Mouse (Mus musculus): ENCODE results near the gene Acbd3. TPM values are rescaled to one million over a fixed set of nuclear protein-coding genes. Genes with fewer than 3 reads are reported as not detected.
A peak's percentile ranks its signal among the peaks of the same experiment; 100 is the strongest.

Acbd3 gene
- polyA plus RNA-seq, 1 experiment, result 8.2 TPM

- under 1% methylated on average over 42 of the region's 42 CpGs for WGBS
Observed at GRCm38 (mm10) chr1:180726183-180726582, 340 bp downstream of the Acbd3 start.

GRCm38 (mm10) chr1:180729231-180729630 lies 3.4 kb downstream of the Acbd3 start:
- no peaks in the 10 kb centered on the region for H3K27me3 ChIP-seq (ENCODE audit: control insufficient read depth, insufficient read depth, low read length)
- no peak for DNase-seq (ENCODE audit: low read depth in 1 of 2, low spot score in 2 of 2)
- no peak overlapping the region for H3K4me3 ChIP-seq (ENCODE audit: extremely low read depth, insufficient read depth, insufficient read length)
- no peaks in the 10 kb centered on the region; the same call in 1 of the 2 replicates for H3K36me3 ChIP-seq (ENCODE audit: control insufficient read depth, insufficient read depth, low read length)
- H3K4me1 ChIP-seq (ENCODE audit: control insufficient read depth, insufficient read depth, insufficient read length), result peaks cover 18% of the 10 kb centered on the region
- TF ChIP-seq CTCF (IDR thresholded peaks at IDR 0.05; ENCODE audit: extremely low read depth, insufficient read depth, insufficient read length, insufficient replicate concordance), result no peak
- TF ChIP-seq POLR2A (IDR thresholded peaks at IDR 0.05; ENCODE audit: low read depth, low read length), result no peak
- no peak overlapping the region for H3K27ac ChIP-seq (ENCODE audit: insufficient read depth, low read length)
- 92% methylated on average over 3 of the region's 3 CpGs for WGBS

More at GRCm38 (mm10) chr1:180726183-180726582, 340 bp downstream of the Acbd3 start:
- Histone ChIP-seq H3K27ac (ENCODE audit: insufficient read depth, low read length) (peak overlapping the region; percentile 85), H3K27me3 (ENCODE audit: control insufficient read depth, insufficient read depth, low read length) (no peaks in the 10 kb centered on the region), H3K36me3 (ENCODE audit: control insufficient read depth, insufficient read depth, low read length) (no peaks in the 10 kb centered on the region), H3K4me3 (ENCODE audit: extremely low read depth, insufficient read depth, insufficient read length) (peak overlapping the region; percentile 89), H3K4me1 (ENCODE audit: control insufficient read depth, insufficient read depth, insufficient read length) (peaks cover 18% of the 10 kb centered on the region)
- TF ChIP-seq CTCF (IDR thresholded peaks at IDR 0.05; ENCODE audit: extremely low read depth, insufficient read depth, insufficient read length, insufficient replicate concordance), result no peak
- TF ChIP-seq POLR2A (IDR thresholded peaks at IDR 0.05; ENCODE audit: low read depth, low read length), result no peak
- DNase-seq (ENCODE audit: low read depth in 1 of 2, low spot score in 2 of 2), result peak in 1 of 2 experiments; percentile 33

- Histone ChIP-seq H3K36me3 (ENCODE audit: control insufficient read depth, insufficient read depth, low read length) (peaks cover 43% of the 10 kb centered on the region), H3K4me1 (ENCODE audit: control insufficient read depth, insufficient read depth, insufficient read length) (no peaks in the 10 kb centered on the region)
Observed at GRCm38 (mm10) chr1:180747827-180748226, 22.0 kb downstream of the Acbd3 start.

GRCm38 (mm10) chr1:180752115-180752514 lies 26.3 kb downstream of the Acbd3 start:
- no peaks in the 10 kb centered on the region for H3K27me3 ChIP-seq (ENCODE audit: control insufficient read depth, insufficient read depth, low read length)
- 92% methylated on average over 11 of the region's 11 CpGs for WGBS
- TF ChIP-seq POLR2A (IDR thresholded peaks at IDR 0.05; ENCODE audit: low read depth, low read length) (no peak), CTCF (IDR thresholded peaks at IDR 0.05; ENCODE audit: extremely low read depth, insufficient read depth, insufficient read length, insufficient replicate concordance) (no peak)
- no peaks in the 10 kb centered on the region for H3K4me1 ChIP-seq (ENCODE audit: control insufficient read depth, insufficient read depth, insufficient read length)
- H3K27ac ChIP-seq (ENCODE audit: insufficient read depth, low read length), result no peak overlapping the region
- DNase-seq (ENCODE audit: low read depth in 1 of 2, low spot score in 2 of 2), result no peak
- peaks cover 34% of the 10 kb centered on the region for H3K36me3 ChIP-seq (ENCODE audit: control insufficient read depth, insufficient read depth, low read length)
- no peak overlapping the region for H3K4me3 ChIP-seq (ENCODE audit: extremely low read depth, insufficient read depth, insufficient read length)

More at GRCm38 (mm10) chr1:180747827-180748226, 22.0 kb downstream of the Acbd3 start:
- H3K27ac ChIP-seq (ENCODE audit: insufficient read depth, low read length), result no peak overlapping the region
- no peak overlapping the region for H3K4me3 ChIP-seq (ENCODE audit: extremely low read depth, insufficient read depth, insufficient read length)
- TF ChIP-seq CTCF (IDR thresholded peaks at IDR 0.05; ENCODE audit: extremely low read depth, insufficient read depth, insufficient read length, insufficient replicate concordance), result no peak
- TF ChIP-seq POLR2A (IDR thresholded peaks at IDR 0.05; ENCODE audit: low read depth, low read length), result no peak
- no peaks in the 10 kb centered on the region for H3K27me3 ChIP-seq (ENCODE audit: control insufficient read depth, insufficient read depth, low read length)
- no peak for DNase-seq (ENCODE audit: low read depth in 1 of 2, low spot score in 2 of 2)

- H3K4me1 ChIP-seq (ENCODE audit: control insufficient read depth, insufficient read depth, insufficient read length), result no peaks in the 10 kb centered on the region
- DNase-seq (ENCODE audit: low read depth in 1 of 2, low spot score in 2 of 2), result no peak
- H3K27me3 ChIP-seq (ENCODE audit: control insufficient read depth, insufficient read depth, low read length), result no peaks in the 10 kb centered on the region
- H3K36me3 ChIP-seq (ENCODE audit: control insufficient read depth, insufficient read depth, low read length), result peaks cover 23% of the 10 kb centered on the region
- no peak overlapping the region for H3K4me3 ChIP-seq (ENCODE audit: extremely low read depth, insufficient read depth, insufficient read length)
- 92% methylated on average over 8 of the region's 8 CpGs for WGBS
- TF ChIP-seq CTCF (IDR thresholded peaks at IDR 0.05; ENCODE audit: extremely low read depth, insufficient read depth, insufficient read length, insufficient replicate concordance) (no peak), POLR2A (IDR thresholded peaks at IDR 0.05; ENCODE audit: low read depth, low read length) (no peak)
- H3K27ac ChIP-seq (ENCODE audit: insufficient read depth, low read length), result no peak overlapping the region
Observed at GRCm38 (mm10) chr1:180754376-180754775, 28.5 kb downstream of the Acbd3 start.

GRCm38 (mm10) chr1:180756711-180757110 lies 30.9 kb downstream of the Acbd3 start:
- DNase-seq (ENCODE audit: low read depth in 1 of 2, low spot score in 2 of 2), result no peak
- no peak for TF ChIP-seq CTCF (IDR thresholded peaks at IDR 0.05; ENCODE audit: extremely low read depth, insufficient read depth, insufficient read length, insufficient replicate concordance)
- no peak for TF ChIP-seq POLR2A (IDR thresholded peaks at IDR 0.05; ENCODE audit: low read depth, low read length)
- 65% methylated on average over 2 of the region's 2 CpGs for WGBS
- Histone ChIP-seq H3K4me3 (ENCODE audit: extremely low read depth, insufficient read depth, insufficient read length) (no peak overlapping the region), H3K36me3 (ENCODE audit: control insufficient read depth, insufficient read depth, low read length) (peaks cover 21% of the 10 kb centered on the region), H3K27me3 (ENCODE audit: control insufficient read depth, insufficient read depth, low read length) (no peaks in the 10 kb centered on the region), H3K27ac (ENCODE audit: insufficient read depth, low read length) (no peak overlapping the region), H3K4me1 (ENCODE audit: control insufficient read depth, insufficient read depth, insufficient read length) (no peaks in the 10 kb centered on the region)

GRCm38 (mm10) chr1:180757252-180757955 lies 31.6 kb downstream of the Acbd3 start:
- 74% methylated on average over 3 of the region's 3 CpGs for WGBS
- TF ChIP-seq POLR2A (IDR thresholded peaks at IDR 0.05; ENCODE audit: low read depth, low read length) (no peak), CTCF (IDR thresholded peaks at IDR 0.05; ENCODE audit: extremely low read depth, insufficient read depth, insufficient read length, insufficient replicate concordance) (no peak)
- Histone ChIP-seq H3K27me3 (ENCODE audit: control insufficient read depth, insufficient read depth, low read length) (no peaks in the 10 kb centered on the region), H3K36me3 (ENCODE audit: control insufficient read depth, insufficient read depth, low read length) (peaks cover 14% of the 10 kb centered on the region), H3K27ac (ENCODE audit: insufficient read depth, low read length) (no peak overlapping the region), H3K4me1 (ENCODE audit: control insufficient read depth, insufficient read depth, insufficient read length) (no peaks in the 10 kb centered on the region), H3K4me3 (ENCODE audit: extremely low read depth, insufficient read depth, insufficient read length) (no peak overlapping the region)
- no peak for DNase-seq (ENCODE audit: low read depth in 1 of 2, low spot score in 2 of 2)

Data from spleen, adult 2 months (tissue).